Mouse (Mus musculus) layer of hippocampus, adult 11-12 months (tissue): ENCODE measurements at regions not wholly inside any gene's neighbourhood (a gene's known extent, or its start where the extent isn't known, plus 50 kb on each side); places are given as distances from the start of the nearest gene placed in this dataset.

Source experiments
- DNase-seq: peaks from one replicate; pipeline ENCODE4 v3.0.0; 2022; ENCODE audit warnings: low spot score

DNA sequence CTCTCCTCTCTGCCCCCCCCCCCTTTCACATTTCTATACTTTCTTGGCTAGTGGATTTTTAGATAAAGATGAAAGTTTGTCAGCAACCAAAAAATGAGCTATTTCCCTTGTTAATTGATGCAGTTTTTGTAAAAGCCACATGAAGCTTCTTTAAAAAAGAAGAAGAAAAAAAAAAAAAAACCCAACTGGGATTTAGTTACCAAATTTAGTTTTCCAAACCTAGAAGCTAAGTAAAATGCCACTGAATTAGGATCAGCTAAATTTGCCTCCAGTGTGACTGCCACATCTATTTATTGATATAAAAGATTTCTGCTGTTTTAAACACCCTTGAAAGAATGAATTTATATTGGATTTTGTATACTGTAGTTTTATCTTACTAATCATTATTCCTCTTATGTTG is 1381.5 kb downstream of the Defb40 start:
- no peak for DNase-seq

DNA sequence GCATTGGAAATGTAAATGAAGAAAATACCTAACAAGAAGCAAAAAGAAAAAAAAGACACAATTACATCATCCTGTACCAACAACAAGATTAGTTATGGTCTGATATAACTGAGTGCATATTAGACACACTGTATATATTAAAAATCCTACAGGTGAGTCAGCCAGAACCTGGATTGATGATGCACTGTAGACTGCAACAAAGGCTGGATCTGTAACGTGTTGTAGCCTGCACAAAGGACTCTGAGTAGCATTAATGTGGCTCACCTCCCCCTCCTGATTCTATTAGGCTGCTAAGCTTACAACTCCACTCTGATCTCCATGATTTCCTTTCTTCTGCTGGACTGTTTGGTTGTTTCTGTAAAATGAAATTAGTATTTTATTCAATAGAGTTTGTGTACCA is 1383.4 kb downstream of the Defb40 start:
- DNase-seq = no peak

DNA sequence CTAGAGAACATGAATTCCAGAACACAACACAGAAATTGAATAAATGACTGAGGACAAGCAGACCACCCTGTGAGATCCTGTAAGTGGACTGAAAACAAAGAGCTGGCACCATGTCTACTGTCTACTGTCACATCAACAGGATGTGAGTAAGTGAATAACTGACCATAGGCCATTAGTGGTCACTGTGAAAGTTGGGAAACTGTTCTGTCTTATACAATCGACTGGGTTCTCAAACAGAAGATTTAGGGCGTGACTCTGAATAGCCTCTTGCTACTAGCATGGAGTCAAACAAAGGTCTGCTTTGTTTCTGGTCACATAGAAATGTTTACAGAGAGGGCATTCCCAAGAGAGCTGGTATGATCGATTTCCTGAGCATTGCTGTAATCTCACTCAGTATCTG is 1387.9 kb downstream of the Defb40 start:
- no peak for DNase-seq

DNA sequence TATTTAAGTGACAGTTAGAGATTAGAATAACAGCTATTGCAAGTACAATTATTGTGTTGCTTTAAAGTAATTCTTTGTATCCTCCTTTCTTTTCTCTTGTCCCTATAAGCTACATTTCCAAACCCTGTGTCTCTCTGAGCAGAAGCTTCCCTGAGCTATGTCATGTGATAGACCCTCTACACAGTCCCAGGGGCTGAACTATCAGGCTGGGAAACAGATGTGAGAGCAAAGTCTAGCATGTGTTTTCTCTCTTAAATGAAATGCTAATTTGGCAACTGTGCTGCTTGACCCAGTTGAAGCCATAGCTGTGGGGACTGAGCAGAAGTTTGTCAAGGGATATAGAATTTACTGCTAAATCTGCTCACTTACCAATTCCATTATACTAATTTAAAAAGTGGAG is 1389.9 kb downstream of the Defb40 start:
- DNase-seq = no peak

DNA sequence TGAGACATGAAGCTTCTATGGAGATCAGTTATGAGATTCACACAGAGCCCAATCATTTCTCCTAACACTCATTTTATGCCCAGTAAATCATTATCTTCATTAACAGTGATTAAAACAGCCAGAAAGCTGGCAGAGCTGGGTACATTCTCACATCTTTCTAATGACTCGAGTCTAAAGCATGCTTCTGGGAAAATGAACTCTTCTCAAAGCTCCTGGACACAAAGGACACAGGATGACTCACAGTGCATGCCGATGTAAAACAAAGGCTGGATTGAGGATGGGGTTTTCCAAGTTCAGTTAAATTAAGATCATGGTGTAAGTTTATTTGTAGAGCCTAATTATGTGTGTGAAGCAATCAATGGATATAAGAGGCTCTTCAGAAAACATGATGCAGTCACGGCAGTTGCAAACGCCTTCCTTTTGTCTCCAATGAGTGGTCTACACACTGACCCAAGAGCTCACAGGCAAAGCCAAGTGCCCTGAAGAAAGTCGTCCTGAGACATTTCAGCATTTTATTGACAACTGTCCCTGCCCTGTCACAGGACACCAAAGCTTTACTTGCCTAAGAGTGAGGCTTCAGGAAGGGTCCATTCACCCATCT is 1390.7 kb downstream of the Defb40 start:
- DNase-seq = no peak
